Mouse (Mus musculus) left cerebral cortex, adult 2 months (tissue): ENCODE measurements at regions not wholly inside any gene's neighbourhood (a gene's known extent, or its start where the extent isn't known, plus 50 kb on each side); places are given as distances from the start of the nearest gene placed in this dataset.
"Not testable (repeated sequence)": the region's sequence is repeated elsewhere in the genome, so short reads cannot be mapped to it uniquely, and the experiment has no call there.

Experiments
- DNase-seq, 2 experiments: peaks; one replicate each; pipeline ENCODE4 v3.0.0; 2021 to 2022; ENCODE audit warnings: low spot score in 2 of 2, mixed read lengths in 1 of 2; ENCODE audit errors: extremely low spot score in 1 of 2
- H3K27ac ChIP-seq: fragments of 200-600 bp; 2 replicates; pipeline ENCODE4 v1.8.1; 2022
- H3K4me3 ChIP-seq: fragments of 200-600 bp; 2 replicates; pipeline ENCODE4 v1.8.1; 2022
- CTCF ChIP-seq: fragments of 200-600 bp; IDR thresholded peaks from 2 replicates; pipeline ENCODE4 v1.8.1; 2022; ENCODE audit warnings: antibody characterized with exemption, mild to moderate bottlenecking, moderate library complexity
- intact Hi-C: fragments of 180-260 bp; cut with DNase I; formaldehyde crosslinking; loops from one replicate; pipeline ENCODE4 v1.15.1; 2025

- DNase-seq: no peak
- no peak overlapping the region for H3K27ac ChIP-seq
- intact Hi-C loops: no loop called here
- no peak overlapping the region for H3K4me3 ChIP-seq
- no peak for TF ChIP-seq CTCF
Measured at GRCm38 (mm10) chrX:103250961-103251360, 64.5 kb upstream of the Nap1l2 start.

- H3K27ac ChIP-seq: not testable (repeated sequence)
Measured at GRCm38 (mm10) chrX:103251478-103251877, 65.0 kb upstream of the Nap1l2 start.

GRCm38 (mm10) chrX:103252056-103252850 lies 65.8 kb upstream of the Nap1l2 start:
- DNase-seq, H3K4me3 ChIP-seq, intact Hi-C loops, H3K27ac ChIP-seq: not testable (repeated sequence)

More at GRCm38 (mm10) chrX:103251478-103251877, 65.0 kb upstream of the Nap1l2 start:
- intact Hi-C loops, DNase-seq, H3K4me3 ChIP-seq: not testable (repeated sequence)

GRCm38 (mm10) chrX:103252881-103253280 lies 66.4 kb upstream of the Nap1l2 start:
- no peak for DNase-seq
- no peak for TF ChIP-seq CTCF
- H3K27ac ChIP-seq: no peak overlapping the region
- intact Hi-C loops: no loop called here
- H3K4me3 ChIP-seq: no peak overlapping the region

GRCm38 (mm10) chrX:103254867-103255266 lies 66.3 kb upstream of the Cdx4 start:
- TF ChIP-seq CTCF: no peak
- Histone ChIP-seq H3K27ac (no peak overlapping the region), H3K4me3 (no peak overlapping the region)
- intact Hi-C loops: no loop called here
- no peak for DNase-seq

GRCm38 (mm10) chrX:103259882-103260281 lies 61.3 kb upstream of the Cdx4 start:
- intact Hi-C loops: loop anchor here (1.0 to 2.0 kb wide), 3 partner anchors 111 to 183 kb away; no protein-coding TSS in a partner anchor
- Histone ChIP-seq H3K27ac (no peak overlapping the region), H3K4me3 (no peak overlapping the region)
- peak in 1 of 2 experiments; percentile 7 for DNase-seq
- TF ChIP-seq CTCF: peak; percentile 72
